Mouse (Mus musculus) liver, postnatal 0 days (tissue): ENCODE results near the gene Mctp1.

ENCODE experiments used
- CTCF ChIP-seq: sonication (generic); IDR thresholded peaks from 2 replicates; pipeline ENCODE4 v1.5.1; 2016; ENCODE audit warnings: antibody characterized with exemption, low read depth
- EP300 ChIP-seq: IDR thresholded peaks from 2 replicates; pipeline ENCODE4 v1.6.1; 2016; ENCODE audit warnings: antibody characterized with exemption, low read depth, mild to moderate bottlenecking

- TF ChIP-seq CTCF (no peak), EP300 (no peak)
Measured at GRCm38 (mm10) chr13:77072030-77072429, 687.7 kb downstream of the Mctp1 start.
